Mouse (Mus musculus) lung, postnatal 0 days (tissue): Measurements from ENCODE around the gene Lpar1. TPM values are rescaled to one million over a fixed set of nuclear protein-coding genes. Genes with fewer than 3 reads are reported as not detected.

Source experiments
- ATAC-seq: fragments of 200-750 bp; cut with Nextera tagmentation; 2 replicates; pipeline ENCODE4 v1.8.0; 2017; ENCODE audit warnings: moderate library complexity
- DNase-seq: peaks from one replicate; pipeline ENCODE4 v3.0.0-alpha.2; 2016; ENCODE audit warnings: low spot score
- H3K27ac ChIP-seq: fragments of 300-500 bp; sonication (generic); 2 replicates; pipeline ENCODE4 v1.5.1; 2014; ENCODE audit warnings: antibody characterized with exemption, mild to moderate bottlenecking, low read length, mixed read lengths
- H3K27me3 ChIP-seq: fragments of 300-500 bp; sonication (generic); replicated peaks from 2 replicates; pipeline ENCODE4 v1.6.1; 2014; ENCODE audit warnings: low read length, mixed read lengths; ENCODE audit not compliant: insufficient read depth
- H3K36me3 ChIP-seq: fragments of 300-500 bp; sonication (generic); 2 replicates; pipeline ENCODE4 v1.6.1; 2014; ENCODE audit warnings: low read length, mixed read lengths; ENCODE audit not compliant: insufficient read depth
- H3K4me1 ChIP-seq: fragments of 300-500 bp; sonication (generic); 2 replicates; pipeline ENCODE4 v1.6.1; 2014; ENCODE audit warnings: antibody characterized with exemption, low read depth, low read length, mixed read lengths; ENCODE audit not compliant: insufficient read depth
- H3K4me2 ChIP-seq: fragments of 300-500 bp; sonication (generic); replicated peaks from 2 replicates; pipeline ENCODE4 v1.6.1; 2014; ENCODE audit warnings: low read depth, mild to moderate bottlenecking, low read length, moderate library complexity, mixed read lengths
- H3K4me3 ChIP-seq: fragments of 300-500 bp; sonication (generic); 2 replicates; pipeline ENCODE4 v1.5.1; 2014; ENCODE audit warnings: low read depth, low read length
- H3K9ac ChIP-seq: fragments of 300-500 bp; sonication (generic); replicated peaks from 2 replicates; pipeline ENCODE4 v1.6.1; 2014; ENCODE audit warnings: low read depth, mild to moderate bottlenecking
- H3K9me3 ChIP-seq: fragments of 300-500 bp; sonication (generic); 2 replicates; pipeline ENCODE4 v1.6.1; 2016; ENCODE audit warnings: low read length, mixed read lengths
- CTCF ChIP-seq: IDR thresholded peaks from 2 replicates; pipeline ENCODE4 v1.5.1; 2016; ENCODE audit warnings: antibody characterized with exemption, mild to moderate bottlenecking
- EP300 ChIP-seq: IDR thresholded peaks from 2 replicates; pipeline ENCODE4 v1.6.1; 2016; ENCODE audit warnings: antibody characterized with exemption, mild to moderate bottlenecking, control low read depth
- WGBS: fragments of 180-500 bp; shearing (Covaris S2); extraction: QIAGEN DNeasy Blood & Tissue Kit; methylation state at CpG from one replicate; pipeline ENCODE4 v1.1.7; 2014; 5-methylcytosine and 5-hydroxymethylcytosine counted together
- polyA plus RNA-seq: library from polyadenylated mRNA; unstranded; fragments of >200 nt; fragmentation: Nextera tagmentation; extraction: Ambion mirVana; gene quantifications from 2 replicates; pipeline ENCODE4 v1.2.1, GENCODE M21; 2015

The Lpar1 gene
- polyA plus RNA-seq, 1 experiment from 2014 or later, result 31.8 TPM

DNA sequence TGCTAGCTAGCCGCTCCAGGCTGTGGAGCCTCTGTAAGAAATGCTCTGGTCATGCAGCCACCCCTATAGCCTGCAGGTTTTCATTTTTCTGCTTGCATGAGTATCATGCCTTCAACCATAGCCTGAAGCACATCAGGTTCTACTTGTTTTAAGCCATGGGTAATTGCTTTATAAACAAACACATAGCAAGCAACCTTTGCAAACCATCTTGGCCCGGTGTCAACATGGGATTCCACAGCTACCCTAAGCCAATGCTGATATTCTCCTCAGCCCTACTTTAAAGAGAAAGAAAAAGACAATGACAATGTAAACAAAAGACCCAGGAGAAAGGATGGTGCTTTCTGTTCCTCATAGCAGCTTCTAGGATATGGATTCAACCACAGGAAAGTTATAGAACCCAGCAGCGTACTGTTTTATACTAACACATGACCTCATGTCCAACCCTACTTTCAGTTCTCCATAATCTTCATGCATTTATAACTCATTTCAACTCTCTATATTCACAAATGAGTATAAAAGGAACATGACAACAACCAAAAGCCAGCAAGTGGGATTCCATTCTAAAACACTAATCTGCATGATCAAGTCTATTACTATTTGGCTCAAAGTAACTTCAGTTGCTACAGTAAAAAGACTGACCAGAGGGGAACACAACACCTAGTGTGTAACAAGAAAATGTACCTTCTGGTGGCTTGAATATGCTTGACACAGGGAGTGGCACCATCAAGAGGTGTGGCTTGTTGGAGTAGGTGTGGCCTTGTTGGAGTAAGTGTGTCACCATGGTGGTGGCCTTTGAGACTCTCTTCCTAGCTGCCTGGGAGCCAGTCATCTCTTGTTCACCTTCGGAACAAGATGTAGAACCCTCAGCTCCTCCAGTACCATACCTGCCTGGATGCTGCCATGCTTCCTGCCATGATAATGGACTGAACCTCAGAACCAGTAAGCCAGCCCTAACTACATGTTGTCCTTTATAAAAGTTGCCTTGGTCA, 46.9 kb downstream of the Lpar1 start:
- 83% methylated on average over 4 of the region's 4 CpGs for WGBS
- Histone ChIP-seq H3K4me1 (no peaks in the 10 kb centered on the region), H3K9me3 (no peaks in the 10 kb centered on the region), H3K4me3 (no peak overlapping the region), H3K4me2 (no peak overlapping the region), H3K27ac (no peak overlapping the region), H3K9ac (no peak overlapping the region), H3K27me3 (no peaks in the 10 kb centered on the region), H3K36me3 (no peaks in the 10 kb centered on the region)
- ATAC-seq, result no peak
- TF ChIP-seq EP300 (no peak), CTCF (no peak)
- no peak for DNase-seq

- Histone ChIP-seq H3K27ac (no peak overlapping the region), H3K9me3 (no peaks in the 10 kb centered on the region), H3K27me3 (no peaks in the 10 kb centered on the region), H3K36me3 (no peaks in the 10 kb centered on the region), H3K4me3 (no peak overlapping the region), H3K4me1 (no peaks in the 10 kb centered on the region), H3K4me2 (no peak overlapping the region), H3K9ac (no peak overlapping the region)
- ATAC-seq (no peak), DNase-seq (no peak)
- TF ChIP-seq EP300 (no peak), CTCF (no peak)
- WGBS, result 83% methylated on average over 2 of the region's 2 CpGs
These were observed 49.4 kb downstream of the Lpar1 start for GRCm38 (mm10) chr4:58504250-58504649.

DNA sequence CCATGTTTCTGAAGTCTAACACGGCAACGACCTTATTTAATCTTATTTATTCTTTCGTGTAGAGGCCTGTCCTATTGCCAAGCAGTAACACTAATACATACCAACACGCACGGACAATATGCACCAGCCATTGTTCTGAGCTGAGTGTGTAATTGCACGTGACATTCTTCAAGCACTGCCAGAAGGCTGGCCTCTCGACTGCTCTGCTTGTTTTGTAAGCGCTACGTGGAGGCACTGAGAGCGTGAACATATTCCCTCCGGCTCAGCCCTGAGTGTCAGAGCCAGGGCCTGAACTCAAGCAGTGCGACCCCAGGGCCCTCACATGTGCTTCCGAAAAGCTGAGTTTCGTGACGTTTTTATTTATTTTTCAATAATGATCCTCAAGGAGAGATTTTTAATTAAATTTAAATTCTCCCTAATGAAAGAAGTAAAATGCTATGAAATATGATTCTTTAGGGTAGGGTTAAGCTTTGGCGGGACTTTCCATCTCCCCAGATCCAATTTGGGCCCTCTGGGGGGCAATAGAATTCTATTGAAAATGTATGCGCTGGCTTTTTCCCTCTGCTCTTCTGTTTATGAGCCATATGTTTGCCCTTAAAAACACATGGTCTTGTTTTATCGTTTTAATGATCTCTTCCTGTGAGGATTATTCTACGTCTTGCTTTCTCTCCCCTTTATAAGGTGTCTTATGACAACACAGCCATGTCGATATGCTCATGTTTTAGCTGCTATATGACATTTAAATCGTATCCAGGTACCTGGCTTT, 52.5 kb downstream of the Lpar1 start:
- Histone ChIP-seq H3K4me1 (no peaks in the 10 kb centered on the region), H3K36me3 (no peaks in the 10 kb centered on the region), H3K9me3 (no peaks in the 10 kb centered on the region), H3K4me2 (no peak overlapping the region), H3K4me3 (no peak overlapping the region), H3K27ac (no peak overlapping the region), H3K9ac (no peak overlapping the region), H3K27me3 (no peaks in the 10 kb centered on the region)
- DNase-seq (peak; percentile 35), ATAC-seq (peak; percentile 78)
- WGBS, result 66% methylated on average over 21 of the region's 21 CpGs
- TF ChIP-seq EP300 (no peak), CTCF (no peak)

DNA sequence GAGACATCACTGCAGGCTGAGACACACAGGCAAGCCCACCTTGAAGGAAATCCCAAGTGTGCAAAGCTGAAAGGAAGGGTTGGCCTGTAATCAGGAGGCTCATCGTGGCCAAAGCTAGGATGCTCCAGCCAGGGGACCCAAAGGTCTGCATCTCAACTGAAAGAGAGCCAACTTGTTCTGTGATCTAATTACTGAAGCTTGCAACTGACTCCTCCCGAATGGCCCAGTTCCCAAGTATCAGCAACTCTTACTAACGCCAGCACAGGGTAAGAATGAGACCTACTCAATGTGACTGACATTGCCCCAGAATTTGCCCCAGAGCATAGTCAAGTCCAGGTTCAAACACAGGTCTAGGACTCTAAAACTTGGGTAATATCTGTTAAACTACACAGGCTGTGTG, 53.9 kb downstream of the Lpar1 start:
- ATAC-seq, result no peak
- 46% methylated on average over 3 of the region's 3 CpGs for WGBS
- DNase-seq, result peak; percentile 13
- no peaks in the 10 kb centered on the region for H3K9me3 ChIP-seq
- H3K4me1 ChIP-seq, result no peaks in the 10 kb centered on the region
- H3K27ac ChIP-seq, result no peak overlapping the region
- TF ChIP-seq CTCF (no peak), EP300 (no peak)
- H3K4me2 ChIP-seq, result no peak overlapping the region
- no peaks in the 10 kb centered on the region for H3K27me3 ChIP-seq
- H3K9ac ChIP-seq, result no peak overlapping the region
- H3K4me3 ChIP-seq, result no peak overlapping the region
- no peaks in the 10 kb centered on the region for H3K36me3 ChIP-seq

DNA sequence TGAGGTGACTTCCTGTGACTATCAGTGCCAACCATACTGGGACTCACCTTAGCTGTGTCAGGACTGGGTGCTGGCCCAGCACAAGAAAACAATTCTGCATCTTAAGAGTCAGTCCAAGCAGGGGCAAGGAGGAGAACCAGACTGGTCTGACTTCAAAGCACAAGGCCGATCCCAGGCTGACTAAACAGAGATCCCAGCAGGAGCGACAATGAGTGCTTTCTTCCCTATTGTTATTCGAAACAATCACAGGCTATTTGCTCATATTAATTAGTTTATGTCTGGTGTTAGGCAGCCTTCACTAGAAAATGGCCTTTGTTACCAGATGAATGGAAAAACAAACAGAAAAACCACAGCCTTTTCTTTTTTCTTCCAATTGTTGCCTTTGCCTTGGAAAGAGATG, 54.5 kb downstream of the Lpar1 start:
- Histone ChIP-seq H3K4me2 (no peak overlapping the region), H3K27me3 (no peaks in the 10 kb centered on the region), H3K36me3 (no peaks in the 10 kb centered on the region), H3K4me1 (no peaks in the 10 kb centered on the region), H3K9me3 (no peaks in the 10 kb centered on the region), H3K9ac (no peak overlapping the region), H3K4me3 (no peak overlapping the region), H3K27ac (no peak overlapping the region)
- 81% methylated on average over 3 of the region's 3 CpGs for WGBS
- no peak for TF ChIP-seq CTCF
- no peak for TF ChIP-seq EP300
- ATAC-seq (no peak), DNase-seq (no peak)

DNA sequence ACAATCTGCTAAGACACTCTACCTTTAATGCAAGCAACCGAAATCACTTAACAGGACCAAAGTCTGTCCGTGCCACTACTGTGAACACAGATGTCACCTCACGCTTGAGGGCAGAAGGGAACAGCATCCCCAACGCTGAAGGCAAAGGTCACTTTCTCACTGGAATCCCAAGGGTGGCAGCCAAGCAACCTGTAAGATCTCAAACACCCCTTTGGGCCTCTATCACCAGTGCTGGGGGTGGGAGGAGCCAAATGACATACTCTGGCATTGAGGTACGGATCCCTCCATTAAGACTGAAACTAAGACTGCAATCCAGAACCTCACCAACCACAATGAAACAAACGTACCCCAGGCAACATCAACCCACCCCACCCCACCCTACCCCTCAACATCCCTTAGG, 55.0 kb downstream of the Lpar1 start:
- TF ChIP-seq EP300 (no peak), CTCF (no peak)
- no peaks in the 10 kb centered on the region for H3K36me3 ChIP-seq

More for the DNA sequence above, 55.0 kb downstream of the Lpar1 start:
- H3K4me1 ChIP-seq, result no peaks in the 10 kb centered on the region
- DNase-seq (no peak), ATAC-seq (no peak)
- no peak overlapping the region for H3K4me2 ChIP-seq
- no peak overlapping the region for H3K27ac ChIP-seq
- H3K27me3 ChIP-seq, result no peaks in the 10 kb centered on the region
- H3K4me3 ChIP-seq, result no peak overlapping the region
- H3K9me3 ChIP-seq, result no peaks in the 10 kb centered on the region
- H3K9ac ChIP-seq, result no peak overlapping the region
- 64% methylated on average over 6 of the region's 6 CpGs for WGBS
